Mouse (Mus musculus) lung, postnatal 36 days (tissue): ENCODE results near the gene Bola2.

Source experiments
- DNase-seq: peaks from one replicate; pipeline ENCODE4 v3.0.0; 2022; ENCODE audit warnings: mixed read lengths

Bola2 gene

DNA sequence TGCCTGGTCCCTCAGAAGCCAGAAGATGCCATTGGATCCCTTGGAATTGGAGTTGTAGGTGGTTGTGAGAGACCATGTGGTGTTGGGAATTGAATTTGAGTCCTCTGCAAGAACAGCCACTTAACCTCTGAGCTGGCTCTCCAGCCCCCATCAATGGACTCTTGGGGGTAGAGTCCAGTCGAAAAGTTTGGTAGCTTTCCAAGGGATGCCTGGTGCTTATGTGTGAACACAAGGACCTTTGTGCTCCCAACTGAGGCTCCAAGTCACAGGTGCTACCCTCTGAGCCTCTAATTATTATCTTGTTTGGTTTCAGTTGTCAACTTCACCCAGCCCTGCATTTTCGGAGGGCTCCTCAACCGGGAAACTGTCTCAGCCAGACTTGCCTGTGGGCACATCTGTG is 4.5 kb upstream of the Bola2 start:
- no peak for DNase-seq

DNA sequence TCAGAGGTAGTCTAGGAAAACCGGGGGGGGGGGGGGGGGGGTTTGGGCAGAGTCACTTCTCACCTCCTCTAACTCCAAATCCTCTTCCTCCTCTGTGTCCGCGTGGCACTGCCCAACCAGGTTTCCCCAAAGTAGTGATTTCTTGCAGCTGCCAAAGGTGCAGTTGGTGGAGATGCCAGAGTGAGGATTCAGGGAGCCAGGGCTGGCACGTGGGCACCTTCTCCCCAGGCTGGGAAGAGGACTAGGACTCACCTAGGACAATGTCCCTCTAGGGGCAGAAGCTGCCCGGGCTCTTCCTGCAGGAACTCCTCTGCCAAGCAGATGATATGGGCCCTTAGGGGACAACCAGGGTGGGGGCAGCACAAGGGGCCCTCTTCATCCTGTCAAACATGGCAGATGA is 3.5 kb upstream of the Bola2 start:
- no peak for DNase-seq

DNA sequence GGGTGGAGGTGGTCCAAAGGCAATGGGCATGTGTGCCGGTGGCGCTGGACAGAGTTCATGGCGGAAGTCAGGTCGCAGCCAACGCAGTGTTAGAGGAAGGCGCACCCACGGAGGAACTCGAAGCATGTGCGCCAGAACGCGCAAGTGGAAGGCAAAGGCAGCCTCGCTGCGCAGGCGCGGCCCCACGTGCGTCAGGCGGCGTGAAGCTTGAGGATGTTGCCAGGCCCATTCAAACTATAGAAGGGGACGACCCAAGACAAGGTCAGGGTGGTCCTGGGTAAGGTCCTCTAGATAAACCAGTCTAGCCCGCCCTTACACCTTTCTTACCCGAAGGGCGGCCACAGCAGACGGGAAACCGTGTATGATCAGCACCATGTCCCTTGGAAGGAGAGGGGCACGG is 2.8 kb upstream of the Bola2 start:
- DNase-seq, result no peak

DNA sequence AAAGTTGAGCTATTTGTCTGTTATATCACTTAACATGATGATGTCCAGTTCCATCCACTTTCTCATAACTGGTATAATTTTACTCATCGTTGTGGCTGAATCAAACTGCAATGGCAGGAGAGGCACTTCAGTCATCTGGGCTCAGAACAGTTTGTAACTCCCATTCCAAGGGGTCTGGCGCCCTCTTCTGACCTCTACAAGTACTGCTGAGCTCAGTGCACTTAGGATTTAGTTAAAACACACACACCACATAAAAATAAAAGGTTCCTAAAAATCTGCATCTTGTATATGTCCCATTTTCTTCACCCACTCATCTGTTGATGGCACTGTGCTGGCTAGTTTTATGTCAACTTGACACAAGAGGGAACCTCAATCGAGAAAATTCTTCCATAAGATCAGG is 1.9 kb upstream of the Bola2 start:
- DNase-seq, result peak; percentile 95

DNA sequence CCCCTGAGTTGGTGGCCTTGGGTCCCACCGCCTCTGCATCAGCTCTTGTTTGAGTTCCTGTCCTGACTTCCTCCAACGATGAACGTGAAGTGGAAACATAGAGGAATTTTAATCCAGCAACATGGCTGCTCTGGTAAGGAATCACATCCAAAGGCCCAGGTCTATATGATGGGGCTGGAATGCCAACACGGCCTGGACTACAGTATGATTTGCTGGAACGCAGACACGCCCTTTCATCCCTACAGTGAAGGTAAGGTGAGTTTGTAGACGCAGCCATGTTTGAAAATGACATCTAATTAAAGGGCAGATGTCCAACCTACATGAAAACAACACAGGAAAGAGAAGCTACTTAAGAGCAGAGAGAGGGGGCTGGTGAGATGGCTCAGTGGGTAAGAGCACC is 1.4 kb upstream of the Bola2 start:
- DNase-seq, result no peak

DNA sequence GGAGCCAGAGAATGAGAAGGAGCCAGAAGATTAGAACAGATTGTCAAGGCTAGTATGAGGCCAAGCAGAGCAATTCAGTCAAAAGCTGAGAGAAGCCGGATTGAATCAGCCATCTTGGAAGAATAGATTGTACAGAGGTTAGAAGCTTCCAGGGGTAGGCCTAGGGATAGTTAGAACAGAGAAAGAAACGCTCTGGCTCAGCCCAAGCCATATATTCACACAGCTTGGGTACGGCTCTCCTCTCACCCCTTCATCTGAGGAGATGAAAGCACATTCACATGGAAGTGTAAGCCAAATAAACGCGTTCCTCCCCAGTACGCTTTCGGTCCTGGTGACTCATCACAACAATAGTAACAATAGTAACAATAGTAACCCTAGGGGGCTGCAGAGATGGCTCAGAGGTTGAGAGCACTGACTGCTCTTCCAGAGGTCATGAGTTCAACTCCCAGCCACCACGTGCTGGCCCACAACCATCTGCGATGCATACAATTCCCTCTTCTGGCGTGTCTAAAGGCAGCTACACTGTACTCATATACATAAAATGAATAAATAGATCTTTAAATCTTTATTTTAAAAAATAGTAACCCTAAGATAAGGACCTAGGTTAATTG is 655 bp upstream of the Bola2 start:
- no peak for DNase-seq

DNA sequence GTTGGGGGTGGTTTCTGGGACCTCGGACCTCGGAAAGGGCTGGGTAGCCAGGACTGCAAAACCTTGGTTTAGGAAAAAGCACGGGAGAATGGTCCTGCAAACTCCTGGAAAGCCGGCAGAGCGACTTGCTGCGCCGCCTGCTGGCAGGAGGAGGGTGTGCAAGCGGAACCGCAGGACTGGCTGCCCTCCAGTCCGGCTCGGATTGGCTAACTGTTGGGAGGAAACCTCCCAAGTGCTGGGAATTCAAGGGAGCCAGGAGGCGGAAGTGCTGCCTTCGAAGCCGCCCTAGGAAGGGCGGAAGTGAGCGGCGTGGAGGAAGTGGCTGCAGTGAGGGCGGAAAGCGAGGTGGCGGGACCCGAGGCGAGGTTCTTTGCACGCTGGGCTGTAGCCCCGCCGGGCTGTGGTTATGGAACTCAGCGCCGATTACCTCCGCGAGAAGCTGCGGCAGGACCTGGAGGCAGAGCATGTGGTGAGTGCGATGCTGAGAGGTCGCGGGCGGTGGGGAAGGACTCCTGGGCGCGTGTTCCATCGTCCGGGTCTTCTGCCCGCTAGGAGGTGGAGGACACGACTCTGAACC is 518 bp downstream of the Bola2 start, which contains the start of gene Slx1b:
Gene Slx1b (minus strand): TSS at position 154 of the 577 bp plus-strand sequence.
- DNase-seq, result peak; percentile 96

DNA sequence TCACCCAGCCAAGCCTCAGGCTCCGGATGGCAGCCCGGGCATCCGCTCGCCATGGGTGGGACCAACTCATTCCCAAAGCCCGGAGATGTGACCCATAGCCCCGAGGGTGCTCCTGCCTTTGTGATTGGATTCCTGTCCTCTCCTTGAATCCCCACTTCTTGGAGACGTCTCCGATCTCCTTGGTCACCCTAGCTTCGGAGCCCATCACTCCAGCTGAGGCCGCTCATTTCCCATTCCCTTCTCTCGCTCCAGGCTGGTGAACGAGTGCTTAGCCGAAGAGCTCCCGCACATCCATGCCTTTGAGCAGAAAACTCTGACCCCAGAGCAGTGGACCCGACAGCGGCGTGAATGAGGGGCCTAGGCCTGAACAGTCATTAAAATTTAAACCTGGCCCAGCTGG is 1.1 kb downstream of the Bola2 start:
- no peak for DNase-seq

DNA sequence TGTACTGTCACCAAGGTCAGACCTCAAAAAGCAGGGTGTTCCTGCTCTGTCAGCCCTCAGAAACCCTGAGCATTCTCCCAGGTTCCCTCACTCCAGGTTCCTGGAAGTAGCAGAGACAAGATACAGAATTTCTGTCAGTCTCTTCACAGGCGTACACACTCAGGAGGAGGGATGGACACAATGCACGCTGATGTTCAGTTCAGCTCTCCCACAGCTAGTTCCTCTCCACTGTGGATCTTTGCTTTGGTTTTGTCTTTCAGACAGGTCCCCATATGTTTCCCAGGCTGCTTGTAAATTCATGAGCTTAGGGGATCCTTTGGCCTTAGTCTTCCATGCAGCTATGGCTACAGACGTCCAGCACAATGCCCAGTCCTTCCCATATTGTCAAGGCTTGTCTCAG is 1.7 kb downstream of the Bola2 start:
- DNase-seq, result no peak

DNA sequence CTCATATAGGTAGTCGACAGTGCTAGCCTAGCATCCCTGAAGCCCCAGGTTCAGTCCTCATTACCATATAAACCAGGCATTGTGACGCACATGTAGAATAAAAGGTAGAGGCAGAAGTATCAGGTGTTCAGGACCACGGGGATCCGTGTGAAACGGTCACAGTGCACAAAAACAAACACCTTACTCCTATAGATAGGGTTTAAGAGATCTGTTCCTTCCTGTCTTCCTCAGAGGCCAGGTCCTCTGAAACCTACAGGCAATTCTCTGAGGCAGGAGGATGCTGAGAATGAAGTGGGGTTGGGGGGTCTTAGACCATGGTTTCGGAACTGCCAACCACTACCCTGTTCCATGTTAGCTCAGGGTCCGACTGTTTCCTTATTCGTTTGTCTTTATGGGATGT is 2.6 kb downstream of the Bola2 start:
- no peak for DNase-seq

DNA sequence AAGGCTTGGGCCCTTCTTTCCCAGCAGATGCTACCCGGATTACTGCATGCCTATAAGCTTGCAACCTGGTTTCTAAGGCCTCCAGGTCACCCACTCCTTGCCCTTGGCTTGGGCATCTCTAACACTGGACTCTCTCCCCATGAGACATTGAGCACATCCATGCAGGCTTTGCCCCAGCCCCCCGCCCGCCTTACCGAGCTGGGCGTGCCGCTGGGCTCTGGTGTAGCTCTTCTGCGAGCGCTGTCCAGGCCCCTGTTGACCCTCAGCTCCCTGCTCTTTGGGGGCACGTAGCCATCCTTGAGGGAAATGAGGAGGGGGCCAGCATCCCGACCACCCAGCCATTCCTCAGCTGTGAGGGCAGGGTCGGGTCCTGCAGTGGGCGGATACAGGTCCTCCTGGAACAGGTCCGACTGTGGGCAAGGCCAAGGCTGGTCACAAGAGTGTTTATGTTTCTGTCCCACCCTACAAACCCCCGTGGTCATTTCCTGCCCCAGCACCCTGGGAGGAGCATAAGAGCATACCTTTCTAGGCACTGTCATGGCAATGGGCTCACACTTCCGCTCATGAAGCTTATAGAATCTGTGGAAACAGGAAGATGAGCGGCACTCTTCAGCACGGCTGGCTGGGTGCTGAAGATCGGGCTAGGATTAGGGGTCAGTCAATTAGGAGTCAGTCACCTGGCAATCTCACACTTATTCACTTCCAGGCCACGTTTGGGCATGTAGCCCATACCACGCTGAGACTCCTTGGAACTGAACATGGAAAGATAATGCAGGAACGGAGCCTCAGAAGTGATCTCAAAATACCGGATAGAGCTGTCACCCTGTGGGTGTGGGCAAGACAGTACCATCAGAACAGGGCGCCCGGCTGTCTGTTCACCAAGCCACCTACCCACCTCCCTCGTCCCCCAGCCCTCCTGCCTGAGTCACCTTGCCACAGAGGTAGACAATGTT is 5.1 kb downstream of the Bola2 start:
- DNase-seq, result no peak

DNA sequence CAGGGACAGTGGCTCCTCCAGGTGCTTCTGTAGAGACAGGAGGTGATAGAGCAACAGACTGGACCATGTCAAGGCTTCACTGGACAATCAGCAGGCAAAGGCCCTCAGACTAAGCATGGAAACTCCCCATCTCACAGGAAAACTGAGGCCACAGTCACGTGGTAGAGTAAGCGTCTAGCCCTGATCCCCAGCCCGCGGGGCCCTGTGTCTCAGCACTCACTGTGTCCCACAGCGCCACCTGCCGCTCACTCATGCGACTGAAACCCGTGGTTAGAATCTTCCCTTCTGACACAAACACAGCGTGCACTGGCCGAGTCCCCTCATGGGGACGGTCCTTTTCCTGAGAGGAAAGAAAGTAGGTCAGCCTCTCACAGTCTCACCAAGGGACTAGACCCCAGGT is 5.9 kb downstream of the Bola2 start:
- DNase-seq, result peak; percentile 96

DNA sequence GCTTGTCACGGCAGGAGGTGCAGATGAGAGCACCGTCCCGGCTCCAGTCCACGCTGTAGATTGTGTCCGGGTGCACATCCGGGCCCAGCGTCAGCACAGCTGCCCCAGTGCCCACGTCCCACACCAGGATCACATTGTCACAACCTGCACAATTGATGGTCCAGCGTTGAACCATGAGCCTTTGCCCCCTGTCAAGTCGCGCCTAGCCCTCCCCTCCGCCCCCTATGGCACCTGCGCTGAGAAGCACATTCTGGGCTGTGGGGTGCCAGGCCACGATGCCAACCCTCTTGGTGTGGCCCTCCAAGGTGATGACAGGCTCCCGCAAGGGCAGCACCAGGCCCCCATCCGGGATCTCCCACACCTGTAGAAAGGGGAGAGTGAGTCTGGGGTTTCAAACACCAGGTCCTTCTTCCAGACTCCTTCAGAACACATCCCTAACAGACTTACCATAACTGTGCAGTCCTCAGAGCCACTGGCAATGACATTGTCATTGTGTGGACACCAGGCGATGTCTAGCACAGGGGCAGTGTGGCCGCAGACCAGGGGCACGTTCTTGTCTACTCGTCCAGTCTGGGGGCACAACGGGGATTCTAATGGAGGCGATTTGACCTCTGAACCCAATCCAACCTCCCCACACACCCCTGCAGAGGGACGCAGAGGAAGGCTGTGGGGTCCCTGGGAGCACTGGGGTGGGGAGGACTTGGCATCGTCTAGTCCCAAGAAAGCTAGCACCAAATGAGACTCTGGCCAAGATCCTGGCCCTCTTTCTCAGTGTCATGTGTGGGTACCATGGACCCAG is 6.6 kb downstream of the Bola2 start:
- no peak for DNase-seq

DNA sequence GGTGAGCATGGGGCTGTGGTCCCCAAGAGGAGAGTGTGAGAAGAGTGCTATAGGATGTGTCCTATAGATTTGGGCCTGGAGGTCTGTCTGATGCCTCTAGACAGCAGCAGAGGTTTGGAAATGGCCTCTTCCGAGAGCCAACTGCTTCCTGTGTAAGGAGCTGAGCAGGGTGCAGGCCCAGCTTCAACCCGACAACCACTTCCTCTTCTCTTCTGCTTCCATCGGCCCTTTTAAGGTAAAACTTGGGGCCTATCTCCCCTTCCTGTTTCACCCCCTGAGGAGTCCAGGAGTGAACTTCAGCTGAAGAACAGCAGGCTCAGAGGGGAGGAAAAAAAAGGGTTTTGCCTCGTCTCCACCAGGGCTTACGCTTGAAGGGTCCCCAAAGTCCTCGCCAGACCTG is 7.2 kb downstream of the Bola2 start:
- DNase-seq, result peak; percentile 67

DNA sequence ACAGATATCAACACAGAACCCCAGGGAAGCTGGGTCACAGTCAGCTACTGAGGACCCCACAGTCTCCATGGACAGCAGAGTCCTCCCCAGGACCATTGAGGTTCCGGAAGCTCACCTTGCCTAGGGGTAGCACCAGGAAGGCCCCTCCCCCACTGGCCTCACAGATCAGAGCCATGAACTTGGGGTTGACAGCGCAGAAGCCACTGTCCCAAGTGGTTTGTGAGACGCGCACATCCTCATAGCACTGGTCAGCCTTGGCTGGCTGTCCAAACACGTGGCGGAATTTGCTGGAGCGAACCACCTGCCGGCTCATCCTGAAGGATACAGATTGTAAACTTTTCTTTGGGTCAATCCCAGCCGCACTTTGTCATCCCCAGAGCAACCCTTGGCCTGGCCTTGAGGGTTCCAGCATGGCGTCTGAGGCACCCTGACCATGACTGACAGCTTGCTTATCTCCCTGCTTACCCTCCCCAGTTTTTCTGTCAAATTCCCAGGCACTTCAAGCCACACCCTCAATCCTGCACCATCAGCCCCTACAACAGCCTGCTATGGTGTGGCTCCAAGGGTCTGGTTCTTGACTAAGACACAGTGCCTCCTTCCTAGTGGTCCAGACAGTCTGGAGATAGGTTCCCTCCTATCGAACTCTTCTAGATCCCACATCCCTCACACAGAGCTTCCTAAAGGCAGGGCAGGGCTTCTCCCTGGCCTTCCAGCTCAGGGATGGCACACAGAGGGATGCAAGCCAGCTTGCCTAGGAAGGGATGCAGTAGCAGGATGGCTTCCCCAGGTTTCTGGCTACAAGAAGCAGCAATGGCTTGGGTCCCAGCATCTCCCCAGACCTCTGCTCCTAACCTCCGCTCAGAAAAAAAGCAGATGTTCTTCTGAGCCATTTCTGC is 7.9 kb downstream of the Bola2 start:
- no peak for DNase-seq

DNA sequence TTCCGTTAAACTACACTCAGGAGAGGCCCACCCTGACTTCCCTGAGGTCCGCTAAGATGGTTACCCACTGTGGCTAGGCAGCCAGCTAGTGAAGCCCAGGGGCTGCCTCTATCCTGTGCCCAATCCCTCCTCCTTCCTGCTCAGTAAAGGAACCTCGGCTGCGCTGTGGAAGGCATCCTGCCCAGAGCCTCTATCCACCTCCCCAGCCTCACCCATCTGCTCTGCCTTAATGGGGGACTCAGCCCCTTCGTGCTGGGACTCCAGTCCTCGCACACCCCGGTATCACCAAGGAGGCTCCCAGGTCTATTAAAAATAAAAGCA is 8.5 kb downstream of the Bola2 start:
- no peak for DNase-seq

DNA sequence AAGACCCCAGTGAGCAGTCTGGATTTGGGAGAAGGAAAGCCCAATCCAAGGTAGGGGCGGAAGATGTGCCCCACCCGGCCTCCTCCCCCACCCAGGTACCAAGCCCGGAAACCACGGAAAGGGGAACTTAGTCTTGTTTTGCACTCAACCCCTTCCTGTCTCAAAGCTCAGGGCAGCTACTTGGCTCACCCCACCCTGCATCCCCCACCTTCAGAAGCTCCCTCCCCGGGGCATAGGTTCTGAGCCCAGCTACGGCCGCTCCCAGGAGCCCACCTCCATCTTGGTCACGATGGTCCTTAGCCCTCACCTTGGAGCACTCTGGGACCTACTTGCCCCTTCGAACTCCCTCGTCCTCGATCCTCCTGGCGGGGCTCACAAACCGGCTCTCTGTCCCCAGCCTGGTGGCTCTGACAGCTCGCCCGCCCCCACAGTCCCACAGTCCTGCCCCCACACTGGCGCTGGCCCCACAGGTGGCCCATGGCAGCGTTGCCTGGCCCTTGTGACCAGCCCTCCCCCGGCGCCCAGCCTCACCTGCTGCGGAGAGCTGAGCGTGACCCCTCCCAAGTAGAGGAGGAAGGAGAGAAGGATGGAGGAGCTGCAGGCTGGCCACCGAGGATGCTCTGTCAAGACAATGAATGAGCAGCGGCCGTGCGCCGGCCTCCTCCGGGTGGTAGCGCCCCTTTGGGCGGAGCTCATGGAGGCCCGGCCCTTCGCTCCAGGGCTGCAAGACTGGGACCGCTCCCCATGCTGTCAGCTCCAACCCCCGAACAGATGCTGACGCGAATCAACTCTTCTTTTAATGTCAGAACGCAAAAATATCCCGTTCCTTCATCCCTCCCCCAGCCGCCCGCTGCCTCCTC is 9.2 kb downstream of the Bola2 start:
- DNase-seq, result peak; percentile 88

DNA sequence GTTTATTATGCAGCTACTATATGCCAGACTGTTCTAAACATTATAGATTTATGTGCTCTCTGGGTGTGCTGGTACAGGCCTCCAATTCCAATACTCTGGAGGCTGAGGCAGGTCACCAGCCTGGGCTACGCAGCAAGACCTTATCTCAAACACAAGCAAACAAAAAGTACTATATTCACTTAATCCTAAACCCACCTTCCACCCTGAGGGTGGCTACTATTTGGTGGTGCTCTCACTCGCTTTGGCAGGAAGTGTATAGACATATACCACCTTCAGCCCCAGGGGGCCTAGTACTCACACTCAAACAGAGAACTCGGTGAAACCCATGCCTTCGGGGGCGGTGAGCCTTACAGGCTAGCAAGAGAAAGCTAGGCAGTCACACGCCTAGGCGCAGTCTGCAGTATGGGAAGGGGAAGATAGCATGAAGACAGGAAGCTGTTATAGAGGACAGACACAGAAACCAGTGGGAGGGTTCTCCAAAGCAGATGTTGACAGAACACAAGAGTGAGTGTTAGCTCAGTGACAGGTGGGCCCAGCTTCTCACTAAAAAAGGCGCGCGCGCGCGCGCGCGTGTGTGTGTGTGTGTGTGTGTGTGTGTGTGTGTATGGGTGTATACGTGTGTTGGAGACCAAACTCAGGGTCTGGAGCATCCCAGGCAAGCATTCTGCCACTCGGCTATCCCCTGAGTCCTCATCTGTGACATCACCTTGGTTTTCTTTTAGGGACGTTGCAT is 12.4 kb downstream of the Bola2 start, which contains the start of gene Coro1a:
Gene Coro1a (minus strand): TSS at position 346 of the 733 bp plus-strand sequence.
- peak; percentile 53 for DNase-seq

DNA sequence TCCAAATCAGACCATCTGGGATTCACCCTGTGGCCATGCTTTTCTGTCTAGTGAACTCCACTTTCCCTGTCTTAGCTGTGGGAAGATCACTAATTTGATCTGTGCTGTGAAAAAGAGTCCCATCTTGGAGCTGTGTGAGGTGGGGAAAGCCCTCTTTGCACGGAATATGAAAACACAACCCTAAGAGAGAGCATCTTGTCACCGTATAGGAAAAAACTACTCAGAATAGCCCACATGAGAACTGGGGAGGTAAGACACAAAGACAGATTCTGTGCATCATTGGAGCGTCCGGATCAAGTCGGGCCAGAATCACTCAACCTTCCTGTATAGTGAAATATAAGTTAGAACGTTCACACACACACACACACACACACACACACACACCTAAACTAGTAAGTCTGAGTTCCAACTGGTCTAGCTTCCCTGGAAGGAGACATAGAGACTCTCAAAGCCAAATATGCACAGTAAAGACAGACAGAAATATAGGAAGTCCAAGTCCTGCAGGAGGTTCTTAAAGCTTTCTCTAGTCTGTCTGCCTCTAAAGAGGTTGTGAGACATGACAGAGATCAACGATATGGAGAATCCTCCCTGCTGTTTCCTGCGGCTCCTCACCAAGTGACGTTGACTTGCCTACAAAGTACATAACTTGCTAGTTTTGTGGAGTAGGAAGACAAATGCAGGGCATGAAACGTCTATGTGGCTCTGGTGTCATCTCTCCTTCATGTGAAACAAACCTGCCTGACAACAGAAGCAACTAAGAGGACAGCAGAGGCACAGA is 13.2 kb downstream of the Bola2 start:
- DNase-seq, result no peak

DNA sequence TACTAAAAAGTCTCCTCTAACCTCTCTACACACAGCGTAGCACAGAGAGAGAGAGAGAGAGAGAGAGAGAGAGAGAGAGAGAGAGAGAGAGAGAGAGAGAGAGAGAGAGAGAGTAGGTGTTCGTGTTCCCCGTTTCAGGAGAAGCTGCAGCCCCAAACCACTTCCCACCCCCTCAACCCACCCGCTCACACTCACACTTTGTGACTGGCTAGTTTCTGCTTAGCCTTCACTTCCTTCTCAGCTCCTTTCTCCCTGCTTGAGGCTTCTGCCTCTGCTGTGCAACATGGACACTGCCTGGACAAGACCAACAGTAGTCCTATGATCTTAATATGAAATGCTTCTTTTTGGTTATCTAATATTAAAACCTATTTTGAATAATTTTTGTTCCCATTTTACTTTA is 15.1 kb downstream of the Bola2 start:
- no peak for DNase-seq
